Mouse (Mus musculus) embryonic fibroblast, embryonic 13.5 days (primary cell): Measurements from ENCODE around the gene Osbpl5.

Source experiments
- CTCF ChIP-seq: IDR thresholded peaks from 2 replicates; pipeline ENCODE4 v1.5.1; 2011; ENCODE audit warnings: mild to moderate bottlenecking, control low read depth, low read length, moderate library complexity, borderline replicate concordance; ENCODE audit not compliant: insufficient read depth
- POLR2A ChIP-seq: IDR thresholded peaks from 2 replicates; pipeline ENCODE4 v1.6.1; 2011; ENCODE audit warnings: low read depth, mild to moderate bottlenecking, control low read depth, low read length, moderate library complexity

DNA sequence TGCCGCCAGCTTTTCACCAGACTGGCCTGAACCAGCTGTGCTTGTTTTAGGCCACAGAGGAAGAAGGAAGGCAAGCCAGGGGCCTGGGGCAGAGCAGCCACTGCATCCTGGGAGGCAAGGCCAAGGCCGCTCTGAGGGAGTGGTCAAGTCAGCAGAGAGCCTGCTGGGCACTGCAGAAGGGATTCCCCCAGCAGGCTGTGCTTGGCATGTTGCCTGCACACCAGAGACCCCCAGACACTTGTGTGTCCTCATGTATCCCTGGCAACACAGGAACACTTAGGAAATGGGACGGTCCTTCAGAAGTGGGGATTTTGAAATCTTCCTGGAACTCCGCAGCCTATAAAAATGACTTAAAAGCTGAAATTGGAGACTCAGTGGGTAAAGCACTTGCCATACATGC lies 44.8 kb downstream of the Osbpl5 start:
- no peak for TF ChIP-seq CTCF
- no peak for TF ChIP-seq POLR2A
